Mouse (Mus musculus) myocyte (in vitro differentiated cells): ENCODE data around the gene Nprl2. TPM values are rescaled to one million over a fixed set of nuclear protein-coding genes. Genes with fewer than 3 reads are reported as not detected.
A peak's percentile ranks its signal among the peaks of the same experiment; 100 is the strongest.

Source experiments
- H3K27me3 ChIP-seq: one replicate; pipeline ENCODE4 v1.6.1; 2011; ENCODE audit not compliant: control insufficient read depth, insufficient read depth, insufficient read length
- H3K36me3 ChIP-seq: one replicate; pipeline ENCODE4 v1.6.1; 2011; ENCODE audit not compliant: control insufficient read depth, insufficient read depth
- H3K4me2 ChIP-seq: one replicate; pipeline ENCODE4 v1.6.1; 2011; ENCODE audit warnings: low read depth, control low read depth
- H3K4me3 ChIP-seq: one replicate; pipeline ENCODE4 v1.5.1; 2011; ENCODE audit warnings: mild to moderate bottlenecking, control low read depth, moderate library complexity
- H3K79me2 ChIP-seq: one replicate; pipeline ENCODE4 v1.6.1; 2011; ENCODE audit not compliant: control insufficient read depth, insufficient read depth
- H3ac ChIP-seq: one replicate; pipeline ENCODE4 v1.6.1; 2011; ENCODE audit not compliant: control insufficient read depth, insufficient read length
- CEBPB ChIP-seq: IDR thresholded peaks from 2 replicates; pipeline ENCODE4 v1.6.1; 2011; ENCODE audit warnings: mild to moderate bottlenecking, moderate library complexity; ENCODE audit not compliant: poor library complexity, insufficient read depth, severe bottlenecking
- E2F4 ChIP-seq: IDR thresholded peaks from one replicate; pipeline ENCODE4 v1.6.1; 2011; ENCODE audit warnings: mild to moderate bottlenecking, control low read depth, moderate library complexity; ENCODE audit not compliant: insufficient read depth
- MAX ChIP-seq: IDR thresholded peaks from one replicate; pipeline ENCODE4 v1.6.1; 2011; ENCODE audit warnings: low read depth, mild to moderate bottlenecking, control low read depth
- MYOD1 ChIP-seq, 3 experiments: IDR thresholded peaks; one replicate each; pipeline ENCODE4 v1.6.1; 2011; ENCODE audit warnings: control low read depth in 2 of 3, low read depth in 2 of 3, mild to moderate bottlenecking in 2 of 3, moderate library complexity in 1 of 3; ENCODE audit not compliant: insufficient read length in 2 of 3, control insufficient read depth in 1 of 3
- MYOG ChIP-seq, 3 experiments: IDR thresholded peaks; one replicate each; pipeline ENCODE4 v1.6.1; 2011; ENCODE audit warnings: control low read depth in 2 of 3, low read depth in 2 of 3, mild to moderate bottlenecking in 2 of 3; ENCODE audit not compliant: insufficient read length in 2 of 3, control insufficient read depth in 1 of 3, insufficient read depth in 1 of 3
- POLR2A ChIP-seq: IDR thresholded peaks from one replicate; pipeline ENCODE4 v1.6.1; 2011; ENCODE audit warnings: low read depth, mild to moderate bottlenecking, control low read depth, moderate library complexity; ENCODE audit not compliant: insufficient read length
- POLR2AphosphoS2 ChIP-seq: IDR thresholded peaks from one replicate; pipeline ENCODE4 v1.6.1; 2011; ENCODE audit warnings: low read depth, control low read depth; ENCODE audit not compliant: insufficient read length
- REST ChIP-seq: IDR thresholded peaks from one replicate; pipeline ENCODE4 v1.6.1; 2011; ENCODE audit warnings: mild to moderate bottlenecking, control low read depth, moderate library complexity; ENCODE audit not compliant: insufficient read depth, insufficient read length
- SRF ChIP-seq: IDR thresholded peaks from one replicate; pipeline ENCODE4 v1.6.1; 2011; ENCODE audit warnings: low read depth; ENCODE audit not compliant: control insufficient read depth, insufficient read length
- TCF12 ChIP-seq: IDR thresholded peaks from one replicate; pipeline ENCODE4 v1.6.1; 2011; ENCODE audit warnings: mild to moderate bottlenecking, control low read depth; ENCODE audit not compliant: poor library complexity, insufficient read depth, severe bottlenecking
- TCF3 ChIP-seq: IDR thresholded peaks from one replicate; pipeline ENCODE4 v1.6.1; 2011; ENCODE audit warnings: low read depth, control low read depth; ENCODE audit not compliant: insufficient read length
- USF1 ChIP-seq: IDR thresholded peaks from one replicate; pipeline ENCODE4 v1.6.1; 2011; ENCODE audit warnings: low read depth, mild to moderate bottlenecking, control low read depth, moderate library complexity
- polyA plus RNA-seq: library from polyadenylated mRNA; unstranded; fragments of >200 nt; fragmentation: generic; extraction: Trizol; gene quantifications from one replicate; pipeline ENCODE4 v1.2.1, GENCODE M21; 2012; ENCODE audit warnings: missing spikeins

Nprl2 gene
- polyA plus RNA-seq, 1 experiment = 24.6 TPM

GRCm38 (mm10) chr9:107521711-107522399 is 20.2 kb upstream of the Nprl2 start:
- Histone ChIP-seq H3K4me2 (peak overlapping the region; percentile 12), H3K79me2 (no peaks in the 10 kb centered on the region), H3K27me3 (peaks cover 75% of the 10 kb centered on the region), H3K4me3 (no peak overlapping the region), H3K36me3 (no peaks in the 10 kb centered on the region), H3ac (no peak overlapping the region)
- TF ChIP-seq POLR2AphosphoS2 (no peak), MYOD1 (IDR thresholded peaks at IDR 0.05; ENCODE audit: control insufficient read depth in 1 of 3, insufficient read length in 2 of 3, low read depth in 2 of 3) (no peak), E2F4 (no peak), CEBPB (no peak), POLR2A (no peak), TCF3 (no peak), REST (no peak), MAX (no peak), MYOG (IDR thresholded peaks at IDR 0.05; ENCODE audit: control insufficient read depth in 1 of 3, insufficient read depth in 1 of 3, insufficient read length in 2 of 3, low read depth in 2 of 3) (no peak), SRF (no peak), TCF12 (no peak), USF1 (no peak)

GRCm38 (mm10) chr9:107522400-107522711 is 19.7 kb upstream of the Nprl2 start:
- Histone ChIP-seq H3K79me2 (no peaks in the 10 kb centered on the region), H3K27me3 (peaks cover 75% of the 10 kb centered on the region), H3K4me2 (no peak overlapping the region), H3K4me3 (no peak overlapping the region), H3K36me3 (no peaks in the 10 kb centered on the region), H3ac (no peak overlapping the region)
- TF ChIP-seq TCF12 = no peak
- TF ChIP-seq SRF = no peak
- no peak for TF ChIP-seq POLR2A
- no peak for TF ChIP-seq USF1
- TF ChIP-seq POLR2AphosphoS2 = no peak
- peak in 2 of 3 experiments; percentile 72 to 86 for TF ChIP-seq MYOG (IDR thresholded peaks at IDR 0.05; ENCODE audit: control insufficient read depth in 1 of 3, insufficient read depth in 1 of 3, insufficient read length in 2 of 3, low read depth in 2 of 3)
- no peak for TF ChIP-seq CEBPB
- no peak for TF ChIP-seq REST
- TF ChIP-seq MAX = no peak
- TF ChIP-seq TCF3 = no peak
- peak in 2 of 3 experiments; percentile 65 to 87 for TF ChIP-seq MYOD1 (IDR thresholded peaks at IDR 0.05; ENCODE audit: control insufficient read depth in 1 of 3, insufficient read length in 2 of 3, low read depth in 2 of 3)
- no peak for TF ChIP-seq E2F4

- H3ac ChIP-seq = no peak overlapping the region
- H3K4me3 ChIP-seq = no peak overlapping the region
- TF ChIP-seq POLR2A = no peak
- no peak for TF ChIP-seq SRF
- no peak for TF ChIP-seq CEBPB
- no peak for TF ChIP-seq TCF3
- TF ChIP-seq REST = no peak
- no peak for TF ChIP-seq MYOD1 (IDR thresholded peaks at IDR 0.05; ENCODE audit: control insufficient read depth in 1 of 3, insufficient read length in 2 of 3, low read depth in 2 of 3)
- no peak for TF ChIP-seq USF1
- TF ChIP-seq TCF12 = no peak
- no peak for TF ChIP-seq MAX
- TF ChIP-seq E2F4 = no peak
- no peak for TF ChIP-seq MYOG (IDR thresholded peaks at IDR 0.05; ENCODE audit: control insufficient read depth in 1 of 3, insufficient read depth in 1 of 3, insufficient read length in 2 of 3, low read depth in 2 of 3)
- TF ChIP-seq POLR2AphosphoS2 = no peak
- H3K4me2 ChIP-seq = peak overlapping the region; percentile 6
- H3K79me2 ChIP-seq = no peaks in the 10 kb centered on the region
- H3K36me3 ChIP-seq = no peaks in the 10 kb centered on the region
- peaks cover 57% of the 10 kb centered on the region for H3K27me3 ChIP-seq
These were observed 15.6 kb upstream of the Nprl2 start for GRCm38 (mm10) chr9:107526198-107527026.

DNA sequence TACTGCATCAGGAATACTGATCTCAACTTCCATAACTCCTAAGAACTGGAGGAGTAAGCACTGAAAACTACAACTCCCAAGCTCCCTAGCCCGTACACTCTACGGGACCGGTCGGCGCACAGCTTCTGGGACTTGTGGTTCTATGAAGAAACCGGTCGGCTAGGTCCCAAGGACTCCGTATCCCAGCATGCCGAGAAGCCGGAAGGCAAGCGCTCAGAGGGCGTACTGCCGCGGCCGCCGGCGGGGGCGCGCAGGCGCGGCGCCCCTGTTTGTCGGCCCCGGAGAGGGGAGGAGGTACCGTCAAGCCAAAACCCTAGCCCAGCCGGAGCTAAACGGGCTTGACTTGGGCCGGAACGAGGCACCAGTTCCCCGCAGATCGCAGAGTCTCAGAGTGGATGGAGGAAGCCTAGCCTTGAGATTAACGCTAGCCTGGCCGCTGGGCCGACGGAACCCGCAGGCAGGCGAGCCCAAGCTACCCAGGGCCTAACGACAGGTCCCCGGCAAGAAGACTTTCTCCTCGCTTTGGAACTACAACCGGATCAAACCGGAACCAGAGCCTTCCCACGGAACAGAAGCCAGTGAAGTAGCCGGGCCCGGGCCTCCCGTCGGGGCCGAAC is 8.1 kb upstream of the Nprl2 start, which contains the start of gene Tmem115:
TSS of gene Tmem115 (plus strand) at position 155 of the 617 bp plus-strand sequence.
- no peak for TF ChIP-seq MYOG (IDR thresholded peaks at IDR 0.05; ENCODE audit: control insufficient read depth in 1 of 3, insufficient read depth in 1 of 3, insufficient read length in 2 of 3, low read depth in 2 of 3)
- TF ChIP-seq POLR2AphosphoS2 = peak; percentile 70
- no peak for TF ChIP-seq SRF
- TF ChIP-seq MYOD1 (IDR thresholded peaks at IDR 0.05; ENCODE audit: control insufficient read depth in 1 of 3, insufficient read length in 2 of 3, low read depth in 2 of 3) = no peak
- no peak for TF ChIP-seq REST
- peak; percentile 74 for TF ChIP-seq POLR2A
- peaks cover 6% of the 10 kb centered on the region for H3K36me3 ChIP-seq
- H3K4me2 ChIP-seq = peak within 1 kb of the TSS; percentile 86
- peak within 1 kb of the TSS; percentile 73 for H3ac ChIP-seq
- peaks cover 34% of the 10 kb centered on the region for H3K79me2 ChIP-seq
- H3K4me3 ChIP-seq = peak within 1 kb of the TSS; percentile 92
- no peaks in the 10 kb centered on the region for H3K27me3 ChIP-seq
